Mouse (Mus musculus) embryonic fibroblast, embryonic 13.5 days (primary cell): Measurements from ENCODE around the gene Rgs2.

ENCODE experiments used
- CTCF ChIP-seq: IDR thresholded peaks from 2 replicates; pipeline ENCODE4 v1.5.1; 2011; ENCODE audit warnings: mild to moderate bottlenecking, control low read depth, low read length, moderate library complexity, borderline replicate concordance; ENCODE audit not compliant: insufficient read depth
- POLR2A ChIP-seq: IDR thresholded peaks from 2 replicates; pipeline ENCODE4 v1.6.1; 2011; ENCODE audit warnings: low read depth, mild to moderate bottlenecking, control low read depth, low read length, moderate library complexity

GRCm38 (mm10) chr1:144004741-144005140 lies 780 bp upstream of the Rgs2 start:
- TF ChIP-seq CTCF (no peak), POLR2A (no peak)
